Mouse (Mus musculus) intestine, postnatal 0 days (tissue): ENCODE measurements around the gene Tprgl. TPM values are rescaled to one million over a fixed set of nuclear protein-coding genes. Genes with fewer than 3 reads are reported as not detected.

Experiments used
- ATAC-seq: fragments of 200-750 bp; cut with Nextera tagmentation; 2 replicates; pipeline ENCODE4 v1.8.0; 2017; ENCODE audit warnings: mild to moderate bottlenecking, moderate TSS enrichment, moderate library complexity
- H3K27ac ChIP-seq: fragments of 300-500 bp; sonication (generic); 2 replicates; pipeline ENCODE4 v1.5.1; 2014; ENCODE audit warnings: mild to moderate bottlenecking, low read depth, low read length, moderate library complexity
- H3K27me3 ChIP-seq: fragments of 300-500 bp; sonication (generic); replicated peaks from 2 replicates; pipeline ENCODE4 v1.6.1; 2014; ENCODE audit warnings: low read length, mixed read lengths; ENCODE audit not compliant: control insufficient read depth, insufficient read depth
- H3K36me3 ChIP-seq: fragments of 300-500 bp; sonication (generic); 2 replicates; pipeline ENCODE4 v1.6.1; 2014; ENCODE audit warnings: mild to moderate bottlenecking, moderate library complexity; ENCODE audit not compliant: control insufficient read depth, insufficient read depth
- H3K4me1 ChIP-seq: fragments of 300-500 bp; sonication (generic); replicated peaks from 2 replicates; pipeline ENCODE4 v1.6.1; 2014; ENCODE audit warnings: antibody characterized with exemption, low read length, mixed read lengths; ENCODE audit not compliant: control insufficient read depth, insufficient read depth
- H3K4me2 ChIP-seq: fragments of 300-500 bp; sonication (generic); replicated peaks from 2 replicates; pipeline ENCODE4 v1.6.1; 2014; ENCODE audit warnings: low read depth, mild to moderate bottlenecking, moderate library complexity
- H3K4me3 ChIP-seq: fragments of 300-500 bp; sonication (generic); 2 replicates; pipeline ENCODE4 v1.5.1; 2014; ENCODE audit warnings: low read depth, low read length
- H3K9ac ChIP-seq: fragments of 300-500 bp; sonication (generic); 2 replicates; pipeline ENCODE4 v1.6.1; 2014; ENCODE audit warnings: mild to moderate bottlenecking, low read depth, low read length
- H3K9me3 ChIP-seq: fragments of 300-500 bp; sonication (generic); 2 replicates; pipeline ENCODE4 v1.6.1; 2016; ENCODE audit warnings: mixed run types; ENCODE audit not compliant: control insufficient read depth
- CTCF ChIP-seq: sonication (generic); IDR thresholded peaks from 2 replicates; pipeline ENCODE4 v1.5.1; 2016; ENCODE audit warnings: low read depth, mild to moderate bottlenecking, control low read depth, antibody characterized with exemption, moderate library complexity
- WGBS: fragments of 180-500 bp; shearing (Covaris S2); extraction: QIAGEN DNeasy Blood & Tissue Kit; methylation state at CpG from one replicate; pipeline ENCODE4 v1.1.7; 2014; 5-methylcytosine and 5-hydroxymethylcytosine counted together
- polyA plus RNA-seq: library from polyadenylated mRNA; unstranded; fragments of >200 nt; fragmentation: Nextera tagmentation; extraction: Ambion mirVana; gene quantifications from 2 replicates; pipeline ENCODE4 v1.2.1, GENCODE M21; 2015

Tprgl gene
- polyA plus RNA-seq, 1 experiment from 2014 or later: 95.4 TPM

DNA sequence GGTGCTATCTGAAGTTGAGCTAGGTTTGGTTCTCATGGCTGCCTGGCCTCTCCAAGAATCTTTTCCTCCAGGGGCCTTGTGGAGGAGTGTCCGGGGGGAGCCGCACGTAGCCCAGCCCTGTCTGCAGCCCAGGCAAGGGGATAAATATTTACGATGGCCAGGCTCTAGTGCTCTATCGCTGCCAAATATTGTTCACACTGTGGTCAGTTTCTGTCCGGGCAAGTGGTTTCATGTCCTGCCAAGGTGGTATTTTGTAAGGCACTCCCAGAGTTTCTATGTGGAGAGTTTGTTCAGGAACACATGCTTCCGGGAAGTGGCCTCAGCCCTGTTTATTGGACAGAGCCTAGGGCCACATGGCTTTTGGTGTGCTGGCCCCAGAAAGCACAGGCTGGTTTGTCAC is 20.5 kb upstream of the Tprgl start:
- Histone ChIP-seq H3K9me3 (no peaks in the 10 kb centered on the region), H3K4me2 (no peak overlapping the region), H3K9ac (no peak overlapping the region), H3K27ac (no peak overlapping the region), H3K27me3 (no peaks in the 10 kb centered on the region), H3K4me1 (no peaks in the 10 kb centered on the region), H3K4me3 (no peak overlapping the region), H3K36me3 (no peaks in the 10 kb centered on the region)
- WGBS: 44% methylated on average over 7 of the region's 7 CpGs
- ATAC-seq: no peak
- TF ChIP-seq CTCF: no peak

DNA sequence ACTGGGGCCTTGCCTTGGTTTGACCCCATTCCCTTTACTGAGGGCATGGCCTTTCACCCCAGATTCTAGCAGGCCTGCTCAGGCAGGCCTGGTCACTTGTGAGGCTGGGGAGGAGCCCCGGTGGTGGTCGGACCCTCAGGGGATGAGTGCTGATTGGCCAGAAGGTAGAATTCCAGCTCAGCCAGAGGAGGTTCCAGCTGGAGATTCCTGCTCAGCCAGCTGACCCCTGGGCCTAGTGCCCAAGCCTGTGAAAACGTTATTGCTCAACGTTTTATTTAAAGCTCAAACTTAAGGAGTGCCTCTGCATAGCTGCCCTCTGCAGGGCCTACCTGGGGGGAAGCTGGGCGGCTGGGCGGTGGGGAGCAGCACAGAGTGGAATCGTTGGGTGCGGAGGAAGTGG is 16.8 kb upstream of the Tprgl start:
- Histone ChIP-seq H3K9ac (no peak overlapping the region), H3K36me3 (no peaks in the 10 kb centered on the region), H3K4me1 (no peaks in the 10 kb centered on the region), H3K4me3 (no peak overlapping the region), H3K4me2 (no peak overlapping the region), H3K27me3 (peaks cover 11% of the 10 kb centered on the region), H3K9me3 (no peaks in the 10 kb centered on the region), H3K27ac (no peak overlapping the region)
- ATAC-seq: no peak
- TF ChIP-seq CTCF: no peak
- 50% methylated on average over 8 of the region's 8 CpGs for WGBS

DNA sequence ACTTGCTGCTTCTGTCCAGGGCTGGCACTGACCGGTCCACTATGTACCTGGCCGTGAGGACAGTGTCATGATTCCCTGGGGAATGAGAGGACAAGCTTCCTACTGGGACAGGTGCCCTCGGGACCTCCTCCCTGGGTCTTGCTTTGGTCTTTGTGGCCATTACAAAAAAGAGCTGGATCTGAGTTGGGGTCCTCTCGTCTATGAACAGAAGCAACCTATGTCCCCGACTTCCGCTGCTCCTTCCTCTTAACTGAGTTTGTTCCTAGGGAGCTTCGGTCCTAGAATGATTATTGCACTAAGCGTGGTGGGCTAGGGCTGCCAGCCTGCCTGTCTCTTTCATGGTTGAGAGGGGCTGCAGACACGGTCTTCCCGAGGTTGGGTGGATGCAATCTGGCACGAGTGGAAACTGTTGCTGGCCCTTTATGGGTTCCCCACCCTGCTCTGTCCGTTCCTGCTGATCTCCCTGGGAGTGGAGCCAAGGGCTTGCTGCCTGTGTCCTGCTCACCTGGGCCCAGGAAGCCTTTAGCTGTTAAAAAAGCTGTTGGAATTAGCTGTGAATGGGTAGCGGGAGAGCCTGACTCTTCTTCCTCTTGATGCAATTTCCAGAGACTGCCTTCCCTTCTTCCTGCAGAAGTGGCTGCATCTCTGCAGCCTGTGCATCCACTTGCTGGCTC is 11.6 kb upstream of the Tprgl start:
- 0 out of 2 replicates have a peak, but pooled peaks cover 2% of the 10 kb centered on the region for H3K4me1 ChIP-seq
- H3K4me3 ChIP-seq: no peak overlapping the region
- H3K36me3 ChIP-seq: no peaks in the 10 kb centered on the region
- H3K27me3 ChIP-seq: peaks cover 55% of the 10 kb centered on the region
- no peaks in the 10 kb centered on the region for H3K9me3 ChIP-seq
- no peak for TF ChIP-seq CTCF
- no peak overlapping the region for H3K27ac ChIP-seq
- WGBS: 37% methylated on average over 13 of the region's 13 CpGs
- H3K9ac ChIP-seq: no peak overlapping the region
- ATAC-seq: no peak
- H3K4me2 ChIP-seq: peak overlapping the region; percentile 84; the same call in 1 of the 2 replicates

- Histone ChIP-seq H3K9me3 (no peaks in the 10 kb centered on the region), H3K4me1 (0 out of 2 replicates have a peak, but pooled peaks cover 2% of the 10 kb centered on the region), H3K36me3 (no peaks in the 10 kb centered on the region), H3K4me2 (peak overlapping the region; percentile 84), H3K27me3 (peaks cover 55% of the 10 kb centered on the region), H3K27ac (no peak overlapping the region), H3K4me3 (peak overlapping the region; percentile 47), H3K9ac (no peak overlapping the region)
- ATAC-seq: no peak
- TF ChIP-seq CTCF: no peak
- 2% methylated on average over 37 of the region's 37 CpGs for WGBS
Observed at GRCm38 (mm10) chr4:154171151-154171930, 10.9 kb upstream of the Tprgl start.

- no peak for TF ChIP-seq CTCF
- H3K27ac ChIP-seq: no peak within 1 kb of the TSS
- H3K4me3 ChIP-seq: peak within 1 kb of the TSS; percentile 47
- H3K9ac ChIP-seq: no peak within 1 kb of the TSS; the same call in 1 of the 2 replicates
- H3K4me1 ChIP-seq: 0 out of 2 replicates have a peak, but pooled peaks cover 2% of the 10 kb centered on the region
- H3K36me3 ChIP-seq: no peaks in the 10 kb centered on the region
- H3K4me2 ChIP-seq: peak within 1 kb of the TSS; percentile 84
- peak; percentile 29; the same call in 1 of the 2 replicates for ATAC-seq
- H3K9me3 ChIP-seq: no peaks in the 10 kb centered on the region
- WGBS: 1% methylated on average over 59 of the region's 61 CpGs
- peaks cover 55% of the 10 kb centered on the region for H3K27me3 ChIP-seq
Observed at GRCm38 (mm10) chr4:154170506-154171150, 10.2 kb upstream of the Tprgl start, which contains the start of gene Megf6. Gene Megf6 (plus strand): TSS chr4:154170730.

DNA sequence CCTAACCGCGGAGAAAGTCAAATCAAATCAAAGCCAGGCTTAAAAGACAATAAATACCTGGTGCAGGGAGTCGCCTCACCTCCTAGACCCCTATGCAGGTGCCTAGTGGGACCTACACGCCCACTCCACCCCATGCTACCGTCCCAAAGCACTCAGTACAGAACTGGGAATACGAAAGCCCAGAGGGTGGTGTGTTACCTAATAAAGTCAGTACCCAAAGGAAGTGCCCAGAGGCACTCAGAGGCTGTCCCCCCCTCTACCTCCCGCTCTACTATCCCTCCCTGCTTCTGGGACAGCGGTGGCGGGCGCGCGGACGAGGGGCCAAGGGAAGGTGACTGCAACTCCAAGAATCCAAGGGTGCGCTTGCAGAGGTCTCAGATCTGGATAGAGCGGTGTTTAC is 9.6 kb upstream of the Tprgl start:
- no peak for TF ChIP-seq CTCF
- 3% methylated on average over 15 of the region's 15 CpGs for WGBS
- no peak for ATAC-seq
- Histone ChIP-seq H3K4me3 (peak overlapping the region; percentile 47), H3K9me3 (no peaks in the 10 kb centered on the region), H3K9ac (no peak overlapping the region; the same call in 1 of the 2 replicates), H3K27ac (no peak overlapping the region), H3K4me2 (peak overlapping the region; percentile 84), H3K27me3 (peaks cover 55% of the 10 kb centered on the region), H3K36me3 (no peaks in the 10 kb centered on the region), H3K4me1 (0 out of 2 replicates have a peak, but pooled peaks cover 2% of the 10 kb centered on the region)
